In the genomic region with DNA sequence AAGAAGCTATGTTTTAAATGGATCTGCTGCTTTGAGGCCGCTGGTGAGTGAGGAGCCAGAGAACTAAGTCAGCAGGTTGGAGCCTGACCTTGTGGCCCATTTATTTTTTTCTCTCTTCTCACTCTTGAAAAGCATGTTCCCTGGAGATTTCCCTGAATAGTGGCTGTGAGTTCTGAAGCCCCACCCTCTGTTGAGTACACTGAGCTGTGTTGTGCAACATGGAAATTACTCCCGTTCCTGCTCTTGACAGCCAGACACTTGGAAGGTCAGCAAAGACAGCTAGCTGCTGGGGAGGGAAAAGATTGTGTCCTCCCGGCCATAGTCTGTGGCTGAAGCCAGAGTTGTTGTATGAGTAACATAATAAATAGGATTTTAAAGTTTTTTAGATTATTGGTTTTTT, we compare ENCODE assay signal across 8 mouse cellular contexts.
DNase-seq lines count a peak whose midpoint lies in the region; ATAC-seq lines count a peak whose summit lies in the region.

No protein-coding gene starts in this region.

- no peaks in the 10 kb centered on the region for H3K27me3 ChIP-seq in kidney, embryonic 15.5 days
- no peaks in the 10 kb centered on the region for H3K27me3 ChIP-seq in kidney, embryonic 16.5 days (ENCODE audit: insufficient read depth, low read length)

- no peaks in the 10 kb centered on the region for H3K36me3 ChIP-seq in kidney, embryonic 15.5 days
- H3K36me3 ChIP-seq in kidney, embryonic 16.5 days (ENCODE audit: insufficient read depth, low read length), result no peaks in the 10 kb centered on the region

- H3K4me2 ChIP-seq in kidney, embryonic 15.5 days, result no peak overlapping the region
- no peak overlapping the region for H3K4me2 ChIP-seq in kidney, embryonic 16.5 days (replicated peaks; ENCODE audit: low read depth, low read length)

- H3K9ac ChIP-seq in kidney, embryonic 15.5 days, result no peak overlapping the region
- no peak overlapping the region for H3K9ac ChIP-seq in kidney, embryonic 16.5 days (replicated peaks; ENCODE audit: low read length)

- H3K4me1 ChIP-seq in kidney, embryonic 15.5 days, result no peaks in the 10 kb centered on the region
- no peaks in the 10 kb centered on the region for H3K4me1 ChIP-seq in kidney, embryonic 16.5 days (ENCODE audit: insufficient read depth, low read length)

- no peak overlapping the region for H3K27ac ChIP-seq in kidney, embryonic 15.5 days
- H3K27ac ChIP-seq in kidney, embryonic 16.5 days (ENCODE audit: low read length), result no peak overlapping the region

- no peaks in the 10 kb centered on the region for H3K9me3 ChIP-seq in kidney, embryonic 15.5 days (replicated peaks)
- no peaks in the 10 kb centered on the region for H3K9me3 ChIP-seq in kidney, embryonic 16.5 days (ENCODE audit: low read length)

- no peak overlapping the region for H3K4me3 ChIP-seq in kidney, embryonic 15.5 days (replicated peaks)
- no peak overlapping the region for H3K4me3 ChIP-seq in kidney, embryonic 16.5 days (ENCODE audit: low read length)

- no peak; the same call in 1 of the 2 replicates for ATAC-seq in kidney, embryonic 15.5 days (replicated peaks; ENCODE audit: low FRiP score)
- peak; percentile 62; the same call in 1 of the 2 replicates for ATAC-seq in kidney, embryonic 16.5 days (ENCODE audit: low FRiP score, low TSS enrichment)
- ATAC-seq in CD4-positive, CD25-positive, alpha-beta regulatory T cell, adult 4 months, result no peak
- ATAC-seq in granulocyte monocyte progenitor cell, adult 5-6 weeks (replicated peaks; ENCODE audit: poor library complexity, severe bottlenecking), result no peak

- 36% methylated on average over 3 of the region's 3 CpGs for WGBS in kidney, embryonic 15.5 days
- 44% methylated on average over 3 of the region's 3 CpGs for WGBS in kidney, embryonic 16.5 days

- peak; percentile 74 for DNase-seq in kidney, adult 11 months
- peak; percentile 88 for DNase-seq in heart, adult 8-10 months (ENCODE audit: low spot score)
- DNase-seq in lung, postnatal 25 days (ENCODE audit: low spot score), result peak; percentile 87
- DNase-seq in spleen, postnatal 4 days (ENCODE audit: low spot score in 2 of 2), result no peak

Comparison
In these comparisons a context has a peak if more than half of its experiments do, and no peak if none do; other contexts are left out.
1. DNase-seq: peak in kidney, adult 11 months (single experiment), heart, adult 8-10 months (single experiment) and lung, postnatal 25 days (single experiment); none in spleen, postnatal 4 days (0 of 2).